Mouse (Mus musculus) right cerebral cortex, postnatal 25 days (tissue): ENCODE results near the gene Vmn2r6.
"Not testable (repeated sequence)": the region's sequence is repeated elsewhere in the genome, so short reads cannot be mapped to it uniquely, and the experiment has no call there.

Experiments
- DNase-seq: peaks from one replicate; pipeline ENCODE4 v3.0.0; 2022

Vmn2r6 gene

GRCm38 (mm10) chr3:64565730-64566129, at the start of gene Vmn2r6:
Gene Vmn2r6 (minus strand): TSS chr3:64565830.
- not testable (repeated sequence) for DNase-seq

GRCm38 (mm10) chr3:64587618-64588017, 22.0 kb upstream of the Vmn2r6 start:
- DNase-seq: no peak

DNA sequence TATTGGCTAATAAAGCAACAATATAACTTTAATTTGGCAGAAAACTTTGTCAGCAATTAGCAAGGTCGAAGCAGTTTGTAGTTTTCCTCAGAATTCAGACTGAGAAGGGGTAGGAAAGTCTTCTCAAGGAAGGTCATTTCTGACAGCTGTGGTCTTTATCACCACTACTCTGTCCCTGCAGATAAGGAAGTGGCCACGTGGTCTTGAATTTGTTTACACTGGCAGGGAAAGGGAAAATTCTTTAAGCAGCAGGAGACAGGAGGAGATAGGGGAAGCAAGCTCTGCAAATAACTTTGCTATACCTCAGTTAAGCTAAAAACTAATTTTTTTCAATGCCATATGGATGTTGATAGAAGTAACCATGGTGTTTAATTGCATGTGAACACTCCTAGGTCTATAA, 3.2 kb upstream of the Vmn2r6 start:
- DNase-seq: not testable (repeated sequence)

DNA sequence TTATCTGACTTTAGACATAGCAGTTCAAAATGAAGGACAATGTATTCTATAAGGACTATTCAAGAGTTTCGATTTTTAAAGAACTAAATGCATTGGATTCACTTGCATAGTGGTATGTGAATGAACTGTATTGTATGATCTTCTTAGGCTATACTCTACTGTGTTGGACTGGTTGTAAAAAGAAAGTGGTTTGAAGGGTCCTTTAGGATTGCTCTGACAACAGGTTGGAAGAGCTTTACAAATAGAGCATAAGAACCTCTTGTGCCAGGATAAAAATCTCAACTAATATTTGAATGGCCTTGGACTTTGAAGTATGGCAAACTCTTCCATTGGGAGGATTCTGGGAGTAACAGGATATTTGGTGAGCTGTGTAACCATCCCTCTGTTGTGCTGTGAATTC, 42.0 kb downstream of the Vmn2r6 start:
- DNase-seq: not testable (repeated sequence)

- not testable (repeated sequence) for DNase-seq
Measured at GRCm38 (mm10) chr3:64509742-64510141, 55.9 kb downstream of the Vmn2r6 start, which contains the start of gene Vmn2r5. Gene Vmn2r5 (minus strand): TSS chr3:64509842.
